Mouse (Mus musculus) spleen, adult 12 weeks (tissue): ENCODE measurements around the gene Farsa.
"Not testable (repeated sequence)": the region's sequence is repeated elsewhere in the genome, so short reads cannot be mapped to it uniquely, and the experiment has no call there.

ENCODE experiments used
- DNase-seq: peaks from one replicate; pipeline ENCODE4 v3.0.0; 2022; ENCODE audit warnings: low spot score

Farsa gene

GRCm38 (mm10) chr8:84873016-84873415 lies 16.2 kb downstream of the Farsa start:
- no peak for DNase-seq

GRCm38 (mm10) chr8:84874339-84874738 lies 17.6 kb downstream of the Farsa start:
- no peak for DNase-seq

- no peak for DNase-seq
Measured at GRCm38 (mm10) chr8:84877297-84878035, 20.7 kb downstream of the Farsa start.

- DNase-seq: no peak
Measured at GRCm38 (mm10) chr8:84878915-84879314, 22.1 kb downstream of the Farsa start.

GRCm38 (mm10) chr8:84884728-84885127 lies 27.9 kb downstream of the Farsa start:
- no peak for DNase-seq

DNA sequence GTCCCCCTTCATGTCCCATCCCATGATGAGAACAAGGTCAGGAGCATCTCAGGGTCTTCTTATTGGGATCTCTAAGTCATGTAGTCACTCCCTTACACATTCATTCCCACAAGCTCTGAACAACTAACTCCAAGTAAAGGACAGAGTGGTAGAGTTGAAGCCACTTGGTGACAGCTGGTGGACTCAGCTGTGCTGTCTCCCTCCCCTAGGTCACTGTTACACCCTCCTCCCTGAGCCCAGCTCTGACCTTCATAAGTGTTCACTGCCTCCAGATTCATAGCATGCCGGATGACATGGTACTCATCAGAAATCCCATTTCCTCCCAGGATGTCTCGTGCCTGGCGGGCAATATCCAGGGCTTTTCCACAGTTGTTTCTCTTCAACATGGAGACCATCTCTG lies 31.5 kb downstream of the Farsa start:
- DNase-seq: no peak

GRCm38 (mm10) chr8:84889141-84889540 lies 32.4 kb downstream of the Farsa start:
- DNase-seq: no peak

GRCm38 (mm10) chr8:84892993-84893708 lies 36.4 kb downstream of the Farsa start:
- DNase-seq: no peak

GRCm38 (mm10) chr8:84893709-84894134 lies 36.9 kb downstream of the Farsa start, which contains the start of gene Gcdh:
TSS of gene Gcdh (minus strand) at chr8:84893921.
- DNase-seq: peak; percentile 79

DNA sequence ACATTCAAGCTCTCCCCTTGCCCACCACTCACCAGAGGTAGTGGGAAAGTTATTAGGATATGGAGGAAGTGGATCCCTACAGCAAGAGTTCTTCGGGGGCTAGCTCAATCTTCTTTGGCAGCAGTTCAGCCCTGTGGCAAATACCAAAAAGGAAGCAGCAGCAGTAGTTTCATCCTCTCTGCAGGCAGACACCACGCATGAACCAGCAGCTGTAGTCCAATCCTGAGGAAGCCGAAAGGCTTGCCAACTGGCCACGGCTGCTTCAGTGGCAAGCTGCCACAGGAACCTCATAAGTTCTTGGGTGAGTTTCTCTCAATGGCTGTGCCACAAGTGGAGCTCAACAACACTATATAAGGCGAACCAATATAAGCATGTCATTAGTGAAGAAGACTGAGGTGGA lies 39.2 kb downstream of the Farsa start:
- no peak for DNase-seq

- peak; percentile 70 for DNase-seq
Measured at GRCm38 (mm10) chr8:84901071-84901470, 44.3 kb downstream of the Farsa start.

GRCm38 (mm10) chr8:84901752-84902151 lies 45.0 kb downstream of the Farsa start, which contains the start of gene Klf1:
TSS of gene Klf1 (plus strand) at chr8:84901928.
- DNase-seq: peak; percentile 48

DNA sequence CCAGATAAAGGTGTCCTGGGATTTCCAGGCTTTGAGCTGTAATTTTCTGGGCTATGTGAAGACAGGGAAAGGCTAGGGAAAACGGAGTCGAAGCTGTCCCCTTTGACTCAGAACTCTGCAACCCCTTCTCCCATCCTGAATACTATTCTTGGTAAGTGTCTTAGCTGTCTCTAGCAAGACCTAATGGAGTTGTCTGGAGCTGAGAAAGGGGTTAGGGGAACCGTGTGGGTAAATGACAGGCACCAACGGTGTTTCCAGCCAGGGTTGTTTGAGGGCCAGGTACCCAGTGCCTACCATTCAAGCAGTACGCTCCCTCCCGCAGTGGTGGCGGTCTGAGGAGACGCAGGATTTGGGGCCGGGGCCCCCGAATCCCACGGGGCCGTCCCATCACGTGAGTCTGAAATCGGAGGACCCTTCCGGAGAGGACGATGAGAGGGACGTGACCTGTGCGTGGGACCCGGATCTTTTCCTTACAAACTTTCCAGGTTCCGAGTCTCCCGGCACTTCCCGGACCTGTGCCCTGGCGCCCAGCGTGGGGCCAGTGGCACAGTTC lies 45.7 kb downstream of the Farsa start:
- no peak for DNase-seq

- DNase-seq: peak; percentile 83
Measured at GRCm38 (mm10) chr8:84902920-84903661, 46.3 kb downstream of the Farsa start.

DNA sequence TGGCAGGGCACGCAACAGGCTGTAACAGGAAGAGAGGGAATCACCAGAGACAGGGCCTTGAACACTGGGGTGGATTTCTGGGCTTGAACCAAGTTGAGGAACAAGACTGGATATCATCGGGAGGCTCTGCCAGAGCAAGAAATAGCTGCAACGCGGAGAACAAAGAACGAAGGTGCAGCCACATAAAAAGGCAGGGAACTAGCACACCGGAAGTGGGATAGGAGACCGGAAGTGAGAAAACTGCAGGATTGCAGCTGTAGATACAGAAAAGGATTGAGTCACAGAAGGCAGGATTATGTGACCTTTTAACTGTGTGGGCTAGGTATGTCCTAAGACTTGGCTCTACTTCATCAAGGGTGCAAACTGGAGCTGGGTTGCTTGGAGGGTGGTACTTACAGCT lies 47.6 kb downstream of the Farsa start:
- no peak for DNase-seq

- no peak for DNase-seq
Measured at GRCm38 (mm10) chr8:84907037-84907436, 50.2 kb downstream of the Farsa start.

DNA sequence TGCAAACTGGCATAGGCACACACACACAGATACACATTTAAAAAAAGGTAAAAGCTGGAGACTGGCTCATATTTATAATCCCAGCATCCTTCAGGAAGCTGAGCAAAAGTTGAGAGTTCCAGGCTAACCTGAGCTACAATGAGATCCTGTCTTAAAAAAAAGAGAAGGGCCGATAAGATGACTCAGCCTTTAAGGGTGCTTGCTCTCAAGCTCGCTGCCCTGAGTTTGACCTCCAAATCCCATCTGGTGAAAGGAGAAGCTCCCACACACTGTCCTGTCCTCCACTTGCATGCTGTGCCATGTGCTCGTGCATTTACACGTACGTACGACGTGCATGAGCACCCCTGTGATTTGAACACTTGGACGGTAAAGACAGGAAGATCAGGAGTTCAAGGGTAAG lies 50.7 kb downstream of the Farsa start:
- DNase-seq: no peak

DNA sequence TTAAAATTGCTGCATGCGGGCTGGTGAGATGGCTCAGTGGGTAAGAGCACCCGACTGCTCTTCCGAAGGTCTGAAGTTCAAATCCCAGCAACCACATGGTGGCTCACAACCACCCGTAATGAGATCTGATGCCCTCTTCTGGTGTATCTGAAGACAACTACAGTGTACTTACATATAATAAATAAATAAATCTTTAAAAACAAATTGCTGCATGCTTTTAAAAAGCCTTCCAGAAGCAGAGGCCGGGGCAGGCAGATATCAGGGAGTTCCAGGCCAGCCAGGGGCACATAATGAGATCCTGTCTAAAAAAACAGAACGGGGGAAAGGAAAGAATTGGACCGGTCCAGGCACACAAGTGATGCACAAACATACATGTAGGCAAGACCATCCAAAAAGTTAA lies 51.2 kb downstream of the Farsa start:
- not testable (repeated sequence) for DNase-seq

- DNase-seq: peak; percentile 94
Measured at GRCm38 (mm10) chr8:84908421-84909161, 51.8 kb downstream of the Farsa start, which contains the start of gene Dnase2a. TSS of gene Dnase2a (plus strand) at chr8:84908560.

GRCm38 (mm10) chr8:84909162-84909767 lies 52.5 kb downstream of the Farsa start:
- DNase-seq: no peak

DNA sequence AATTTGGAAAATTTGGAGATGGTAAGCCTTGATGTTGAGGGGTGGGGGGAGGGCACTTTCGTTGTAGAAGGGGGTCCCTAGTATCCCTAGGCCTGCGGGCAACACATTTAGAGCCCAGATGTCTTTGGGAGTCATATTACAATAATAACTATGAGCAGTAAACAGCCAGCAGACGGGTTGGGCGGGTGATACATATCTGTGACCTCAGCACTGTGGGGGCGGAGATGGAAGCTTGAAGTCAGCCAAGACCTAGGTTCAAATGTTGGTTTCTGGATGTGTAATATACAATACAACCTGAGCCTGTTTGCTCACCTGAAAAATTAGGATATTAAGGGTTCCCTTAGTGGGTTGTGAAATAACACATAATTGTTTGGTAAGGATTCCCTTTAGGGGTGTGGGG lies 53.2 kb downstream of the Farsa start:
- DNase-seq: peak; percentile 33
